Mouse (Mus musculus) lung, postnatal 4 days (tissue): ENCODE data around the gene Agpat1.

ENCODE experiments used
- DNase-seq, 2 experiments: peaks; one replicate each; pipeline ENCODE4 v3.0.0; 2021

Gene Agpat1

GRCm38 (mm10) chr17:34604061-34604508, at the start of gene Agpat1:
Gene Agpat1, plus strand, starts transcription at chr17:34604262.
- peak; percentile 99 for DNase-seq

GRCm38 (mm10) chr17:34555483-34555882, 48.6 kb upstream of the Agpat1 start:
- peak; percentile 76 to 87 for DNase-seq

GRCm38 (mm10) chr17:34556406-34556805, 47.7 kb upstream of the Agpat1 start:
- DNase-seq: no peak

- no peak for DNase-seq
Observed at GRCm38 (mm10) chr17:34557411-34557810, 46.7 kb upstream of the Agpat1 start.

GRCm38 (mm10) chr17:34559116-34559515, 44.9 kb upstream of the Agpat1 start:
- peak; percentile 29 to 51 for DNase-seq

GRCm38 (mm10) chr17:34559895-34560294, 44.2 kb upstream of the Agpat1 start:
- no peak for DNase-seq

GRCm38 (mm10) chr17:34560438-34560837, 43.6 kb upstream of the Agpat1 start:
- DNase-seq: no peak

GRCm38 (mm10) chr17:34561200-34561599, 42.9 kb upstream of the Agpat1 start:
- no peak for DNase-seq

GRCm38 (mm10) chr17:34562595-34562994, 41.5 kb upstream of the Agpat1 start:
- no peak for DNase-seq

- DNase-seq: no peak
Observed at GRCm38 (mm10) chr17:34563354-34563753, 40.7 kb upstream of the Agpat1 start.

GRCm38 (mm10) chr17:34564003-34564421, 40.0 kb upstream of the Agpat1 start, which contains the start of gene Notch4:
Gene Notch4, plus strand, starts transcription at chr17:34564268.
- DNase-seq: peak; percentile 70 to 85

GRCm38 (mm10) chr17:34564796-34565195, 39.3 kb upstream of the Agpat1 start:
- DNase-seq: peak; percentile 67 to 83

GRCm38 (mm10) chr17:34567311-34567710, 36.8 kb upstream of the Agpat1 start:
- DNase-seq: no peak

- no peak for DNase-seq
Observed at GRCm38 (mm10) chr17:34568421-34568820, 35.6 kb upstream of the Agpat1 start.

- DNase-seq: no peak
Observed at GRCm38 (mm10) chr17:34569919-34570318, 34.1 kb upstream of the Agpat1 start.

- no peak for DNase-seq
Observed at GRCm38 (mm10) chr17:34571875-34572274, 32.2 kb upstream of the Agpat1 start.

- no peak for DNase-seq
Observed at GRCm38 (mm10) chr17:34572361-34572760, 31.7 kb upstream of the Agpat1 start.

GRCm38 (mm10) chr17:34576577-34576976, 27.5 kb upstream of the Agpat1 start:
- no peak for DNase-seq

GRCm38 (mm10) chr17:34578070-34578469, 26.0 kb upstream of the Agpat1 start:
- no peak for DNase-seq

- no peak for DNase-seq
Observed at GRCm38 (mm10) chr17:34582528-34582927, 21.5 kb upstream of the Agpat1 start.

- peak in 1 of 2 experiments; percentile 57 for DNase-seq
Observed at GRCm38 (mm10) chr17:34583397-34583796, 20.7 kb upstream of the Agpat1 start.

- no peak for DNase-seq
Observed at GRCm38 (mm10) chr17:34583819-34584218, 20.2 kb upstream of the Agpat1 start.

GRCm38 (mm10) chr17:34585121-34585520, 18.9 kb upstream of the Agpat1 start:
- DNase-seq: no peak

GRCm38 (mm10) chr17:34585877-34586771, 17.9 kb upstream of the Agpat1 start:
- no peak for DNase-seq
